Mouse (Mus musculus) heart, embryonic 10.5 days (tissue): ENCODE measurements around the gene Ndufs1. TPM values are rescaled to one million over a fixed set of nuclear protein-coding genes. Genes with fewer than 3 reads are reported as not detected.
"Not testable (repeated sequence)": the region's sequence is repeated elsewhere in the genome, so short reads cannot be mapped to it uniquely, and the experiment has no call there.

ENCODE experiments used
- DNase-seq: peaks from one replicate; pipeline ENCODE4 v3.0.0-alpha.2; 2017; ENCODE audit warnings: low spot score
- H3K27ac ChIP-seq: fragments of 300-500 bp; sonication (generic); 2 replicates; pipeline ENCODE4 v1.5.1; 2016; ENCODE audit warnings: mild to moderate bottlenecking
- H3K27me3 ChIP-seq: fragments of 300-500 bp; sonication (generic); 2 replicates; pipeline ENCODE4 v1.6.1; 2016; ENCODE audit warnings: mild to moderate bottlenecking; ENCODE audit not compliant: poor library complexity, insufficient read depth, severe bottlenecking
- H3K36me3 ChIP-seq: fragments of 300-500 bp; sonication (generic); 2 replicates; pipeline ENCODE4 v1.6.1; 2016; ENCODE audit warnings: mild to moderate bottlenecking, moderate library complexity
- H3K4me1 ChIP-seq: fragments of 300-500 bp; sonication (generic); 2 replicates; pipeline ENCODE4 v1.6.1; 2016; ENCODE audit warnings: mild to moderate bottlenecking
- H3K4me3 ChIP-seq: fragments of 300-500 bp; sonication (generic); 2 replicates; pipeline ENCODE4 v1.5.1; 2016; ENCODE audit warnings: mild to moderate bottlenecking, moderate library complexity
- H3K9me3 ChIP-seq: fragments of 300-500 bp; sonication (generic); 2 replicates; pipeline ENCODE4 v1.6.1; 2016; ENCODE audit warnings: mild to moderate bottlenecking, moderate library complexity
- WGBS: fragments of 180-500 bp; shearing (Covaris S2); methylation state at CpG from one replicate; pipeline ENCODE4 v1.1.7; 2016; 5-methylcytosine and 5-hydroxymethylcytosine counted together
- polyA plus RNA-seq: library from polyadenylated mRNA; unstranded; fragments of >200 nt; fragmentation: Nextera tagmentation; extraction: Ambion mirVana; gene quantifications from 2 replicates; pipeline ENCODE4 v1.2.1, GENCODE M21; 2016

The Ndufs1 gene
- polyA plus RNA-seq, 1 experiment from 2014 or later: 223 TPM

- Histone ChIP-seq H3K36me3 (no peaks in the 10 kb centered on the region), H3K27ac (peak overlapping the region; percentile 44; the same call in 1 of the 2 replicates), H3K4me1 (peaks cover 22% of the 10 kb centered on the region), H3K4me3 (no peak overlapping the region), H3K27me3 (no peaks in the 10 kb centered on the region), H3K9me3 (peaks cover 8% of the 10 kb centered on the region)
- DNase-seq: no peak
- WGBS: 73% methylated on average over 1 of the region's 1 CpGs
Observed at GRCm38 (mm10) chr1:63203471-63203870, 26.8 kb upstream of the Ndufs1 start.

GRCm38 (mm10) chr1:63201672-63202071, 25.0 kb upstream of the Ndufs1 start:
- Histone ChIP-seq H3K4me1 (peaks cover 22% of the 10 kb centered on the region), H3K4me3 (no peak overlapping the region), H3K9me3 (peaks cover 8% of the 10 kb centered on the region), H3K27me3 (no peaks in the 10 kb centered on the region), H3K36me3 (no peaks in the 10 kb centered on the region), H3K27ac (no peak overlapping the region)
- no peak for DNase-seq
- 76% methylated on average over 1 of the region's 1 CpGs for WGBS

DNA sequence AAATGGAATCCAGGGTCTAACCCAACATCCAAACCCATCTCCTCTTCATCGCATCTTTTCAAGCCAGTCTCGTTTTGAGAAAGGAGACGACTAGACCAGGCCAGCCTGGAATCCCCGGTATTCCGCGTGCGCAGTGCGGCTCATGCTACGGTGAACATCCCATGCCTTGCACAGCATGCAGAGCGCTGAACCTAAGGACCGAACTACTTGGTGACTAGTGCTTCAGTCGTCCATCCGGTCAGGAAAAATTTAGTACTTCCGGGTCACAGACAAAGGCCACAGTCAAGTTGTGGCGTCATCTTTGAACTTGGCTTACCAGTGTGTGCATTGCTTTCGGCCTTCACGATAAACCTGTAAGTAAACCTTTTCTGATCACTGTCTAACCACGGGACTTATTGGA, 23.7 kb upstream of the Ndufs1 start:
- DNase-seq: no peak
- Histone ChIP-seq H3K4me3 (no peak overlapping the region), H3K9me3 (peaks cover 8% of the 10 kb centered on the region), H3K27me3 (no peaks in the 10 kb centered on the region), H3K4me1 (peaks cover 22% of the 10 kb centered on the region), H3K27ac (no peak overlapping the region), H3K36me3 (no peaks in the 10 kb centered on the region)
- WGBS: 90% methylated on average over 18 of the region's 18 CpGs

- Histone ChIP-seq H3K9me3 (peaks cover 8% of the 10 kb centered on the region), H3K4me1 (peaks cover 13% of the 10 kb centered on the region), H3K27me3 (no peaks in the 10 kb centered on the region), H3K4me3 (no peak overlapping the region), H3K27ac (no peak overlapping the region), H3K36me3 (no peaks in the 10 kb centered on the region)
- WGBS: 92% methylated on average over 6 of the region's 6 CpGs
- no peak for DNase-seq
Observed at GRCm38 (mm10) chr1:63199387-63199786, 22.8 kb upstream of the Ndufs1 start.

DNA sequence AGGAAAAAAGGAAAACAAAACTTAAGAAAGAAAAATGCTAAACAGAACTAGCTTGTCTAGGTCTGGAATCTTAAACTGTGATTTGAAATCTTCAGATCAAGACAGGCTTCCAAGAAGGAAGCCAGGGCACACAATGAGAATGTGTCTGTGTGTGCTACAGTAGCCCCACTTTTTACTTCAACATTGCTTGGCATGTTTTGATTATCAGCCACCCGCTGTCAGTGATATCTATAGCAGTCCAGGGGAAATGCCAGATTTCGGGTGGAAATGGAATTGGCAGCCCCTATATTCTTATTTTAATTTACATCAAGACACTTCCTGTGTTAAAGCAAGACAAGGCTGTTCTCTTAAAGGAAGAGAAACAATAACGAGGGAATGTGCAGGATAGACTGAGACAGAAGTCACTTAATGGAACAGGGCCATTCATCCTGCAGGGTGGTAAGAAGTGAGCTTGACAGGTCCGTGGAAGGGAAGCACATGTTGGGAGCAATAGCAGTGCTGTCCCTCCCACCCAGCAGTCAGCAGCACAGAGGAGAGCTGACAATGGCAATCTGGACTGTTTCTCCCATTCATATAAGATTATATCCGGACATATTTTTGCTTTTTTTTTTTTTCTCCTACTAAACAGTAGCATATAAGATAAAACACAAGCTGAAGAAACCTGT, 19.3 kb upstream of the Ndufs1 start:
- H3K9me3 ChIP-seq: peaks cover 8% of the 10 kb centered on the region
- H3K4me1 ChIP-seq: peaks cover 6% of the 10 kb centered on the region; the same call in 1 of the 2 replicates
- 48% methylated on average over 5 of the region's 5 CpGs for WGBS
- no peak for DNase-seq
- no peak overlapping the region for H3K27ac ChIP-seq
- H3K4me3 ChIP-seq: no peak overlapping the region
- no peaks in the 10 kb centered on the region for H3K36me3 ChIP-seq
- H3K27me3 ChIP-seq: no peaks in the 10 kb centered on the region

- 76% methylated on average over 11 of the region's 11 CpGs for WGBS
- peaks cover 6% of the 10 kb centered on the region; the same call in 1 of the 2 replicates for H3K4me1 ChIP-seq
- H3K27me3 ChIP-seq: no peaks in the 10 kb centered on the region
- no peaks in the 10 kb centered on the region for H3K9me3 ChIP-seq
- no peak for DNase-seq
- H3K4me3 ChIP-seq: no peak overlapping the region
- no peaks in the 10 kb centered on the region for H3K36me3 ChIP-seq
- no peak overlapping the region; the same call in 1 of the 2 replicates for H3K27ac ChIP-seq
Observed at GRCm38 (mm10) chr1:63192306-63193065, 15.9 kb upstream of the Ndufs1 start.

DNA sequence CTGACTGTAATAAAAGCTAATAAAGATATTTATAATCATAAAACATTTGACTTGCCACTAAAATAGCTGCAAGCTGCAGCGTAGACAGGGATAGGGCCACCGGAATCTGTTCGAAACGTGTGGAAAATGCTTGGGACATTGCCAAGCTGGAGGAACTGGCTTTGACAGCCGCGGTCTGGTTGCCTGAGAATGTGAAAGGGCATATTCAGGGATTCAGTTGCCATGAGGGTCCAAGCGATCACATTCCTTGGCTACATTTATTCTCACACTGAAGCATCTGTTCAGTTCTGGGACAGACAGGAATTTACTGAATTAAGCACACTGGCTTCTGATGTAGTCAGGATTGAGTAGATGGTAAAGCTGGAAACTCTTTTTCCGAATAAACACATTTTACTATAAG, 14.2 kb upstream of the Ndufs1 start:
- H3K27ac ChIP-seq: no peak overlapping the region
- DNase-seq: no peak

DNA sequence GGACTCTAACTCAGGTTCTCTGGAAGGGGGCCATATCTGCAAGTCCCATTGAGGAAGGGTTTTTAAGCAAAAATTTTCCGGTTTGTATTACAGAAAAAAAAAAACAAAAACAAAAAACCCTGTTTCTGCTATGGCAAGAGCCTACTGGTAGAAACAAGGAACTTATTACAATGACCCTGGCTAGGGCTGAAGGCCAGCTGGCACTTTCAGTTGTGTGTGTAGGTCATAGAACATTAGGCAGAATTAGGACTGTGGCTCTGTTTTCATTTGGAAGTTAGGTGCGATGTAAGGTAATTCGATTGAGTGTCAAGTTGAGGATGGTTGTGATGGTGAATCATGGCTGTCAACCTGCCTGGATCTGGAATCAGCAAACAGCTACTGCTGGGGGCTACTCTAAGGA, 11.9 kb upstream of the Ndufs1 start:
- 80% methylated on average over 3 of the region's 3 CpGs for WGBS
- H3K27ac ChIP-seq: no peak overlapping the region
- no peaks in the 10 kb centered on the region for H3K9me3 ChIP-seq
- H3K36me3 ChIP-seq: no peaks in the 10 kb centered on the region
- no peak for DNase-seq
- H3K4me3 ChIP-seq: no peak overlapping the region
- peaks cover 6% of the 10 kb centered on the region; the same call in 1 of the 2 replicates for H3K4me1 ChIP-seq
- no peaks in the 10 kb centered on the region for H3K27me3 ChIP-seq

More for the DNA sequence above, 14.2 kb upstream of the Ndufs1 start:
- Histone ChIP-seq H3K4me1 (peaks cover 6% of the 10 kb centered on the region; the same call in 1 of the 2 replicates), H3K4me3 (no peak overlapping the region), H3K36me3 (no peaks in the 10 kb centered on the region), H3K9me3 (no peaks in the 10 kb centered on the region), H3K27me3 (no peaks in the 10 kb centered on the region)
- WGBS: 78% methylated on average over 8 of the region's 8 CpGs

DNA sequence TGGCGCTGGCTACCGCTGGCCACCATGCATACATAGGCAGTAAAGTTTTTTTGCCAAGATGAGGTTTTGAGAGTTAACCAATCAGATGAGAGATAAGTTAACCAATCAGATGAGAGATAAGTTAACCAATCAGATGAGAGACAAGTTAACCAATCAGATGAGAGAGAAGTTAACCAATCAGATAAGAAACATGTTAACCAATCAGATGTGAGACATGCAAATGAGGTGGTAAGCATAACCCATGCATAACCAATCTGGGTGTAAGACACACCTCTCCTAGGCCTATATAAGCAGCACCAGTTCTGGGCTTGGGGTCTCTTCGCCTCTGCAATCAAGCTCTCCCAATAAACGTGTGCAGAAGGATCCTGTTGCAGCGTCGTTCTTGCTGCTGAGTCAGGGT, 8.8 kb upstream of the Ndufs1 start:
- not testable (repeated sequence) for H3K36me3 ChIP-seq, H3K9me3 ChIP-seq, H3K27me3 ChIP-seq, H3K4me3 ChIP-seq, H3K27ac ChIP-seq, H3K4me1 ChIP-seq, DNase-seq
- WGBS: 90% methylated on average over 6 of the region's 6 CpGs

DNA sequence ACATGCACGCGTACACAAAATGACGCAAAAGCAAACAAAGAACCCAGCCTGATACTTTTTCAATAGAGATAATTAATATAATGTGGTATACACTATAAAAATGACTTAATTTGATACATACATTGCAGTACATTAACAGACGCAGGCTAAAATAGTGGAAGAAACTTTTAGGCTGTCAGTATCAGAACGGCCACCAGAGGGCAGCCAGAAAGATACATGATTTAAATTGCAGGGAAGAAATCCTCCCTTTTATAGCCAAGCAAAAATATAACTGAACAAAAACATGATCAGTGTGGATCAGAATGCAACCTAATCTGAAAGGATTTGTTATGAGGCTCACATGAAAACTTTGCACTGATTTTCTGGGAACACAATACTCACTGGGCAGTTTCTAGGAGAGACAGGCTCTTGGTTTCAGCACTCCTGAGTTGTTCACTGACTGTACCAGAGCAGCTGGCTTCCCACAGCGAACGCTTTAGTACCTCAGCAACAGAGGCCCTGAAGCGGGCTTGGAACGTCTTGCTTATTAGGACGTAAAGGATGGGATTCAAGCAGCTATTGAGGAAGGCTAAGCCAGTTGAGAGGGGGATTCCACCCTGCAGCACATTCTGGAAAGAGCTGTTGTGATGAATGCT, 6.1 kb upstream of the Ndufs1 start:
- WGBS: 56% methylated on average over 10 of the region's 10 CpGs
- Histone ChIP-seq H3K36me3 (peaks cover 25% of the 10 kb centered on the region), H3K4me1 (peaks cover 6% of the 10 kb centered on the region; the same call in 1 of the 2 replicates), H3K27me3 (no peaks in the 10 kb centered on the region), H3K4me3 (no peak overlapping the region), H3K9me3 (no peaks in the 10 kb centered on the region), H3K27ac (no peak overlapping the region)
- no peak for DNase-seq

- peaks cover 25% of the 10 kb centered on the region for H3K36me3 ChIP-seq
- no peak for DNase-seq
Observed at GRCm38 (mm10) chr1:63182212-63182611, 5.6 kb upstream of the Ndufs1 start.

DNA sequence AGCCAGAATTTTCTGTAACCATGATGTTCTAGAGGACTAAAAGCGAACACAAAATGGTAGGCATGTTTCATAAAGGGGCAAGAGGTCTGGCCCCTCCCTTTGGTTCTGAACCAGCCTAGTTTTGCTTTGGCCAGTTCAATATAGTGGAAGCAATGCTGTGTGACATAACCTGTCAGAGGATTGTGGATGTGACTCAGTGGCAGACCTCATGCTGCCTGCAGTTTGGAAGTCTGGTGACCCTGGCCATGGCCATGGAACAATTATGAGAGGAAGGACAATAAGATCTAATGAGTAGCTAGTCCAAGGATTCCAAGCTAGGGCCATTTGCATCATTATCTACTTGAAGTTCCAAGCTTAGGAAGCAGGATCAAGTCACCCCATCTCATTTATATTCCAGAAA, 4.8 kb upstream of the Ndufs1 start:
- Histone ChIP-seq H3K36me3 (peaks cover 25% of the 10 kb centered on the region), H3K9me3 (no peaks in the 10 kb centered on the region), H3K4me1 (peaks cover 8% of the 10 kb centered on the region; the same call in 1 of the 2 replicates), H3K4me3 (no peak overlapping the region), H3K27ac (no peak overlapping the region), H3K27me3 (no peaks in the 10 kb centered on the region)
- 94% methylated on average over 1 of the region's 1 CpGs for WGBS
- no peak for DNase-seq

More at GRCm38 (mm10) chr1:63182212-63182611, 5.6 kb upstream of the Ndufs1 start:
- no peak overlapping the region for H3K4me3 ChIP-seq
- H3K27me3 ChIP-seq: no peaks in the 10 kb centered on the region
- no peak overlapping the region for H3K27ac ChIP-seq
- WGBS: 81% methylated on average over 5 of the region's 5 CpGs
- H3K9me3 ChIP-seq: no peaks in the 10 kb centered on the region
- peaks cover 8% of the 10 kb centered on the region; the same call in 1 of the 2 replicates for H3K4me1 ChIP-seq

GRCm38 (mm10) chr1:63181019-63181418, 4.4 kb upstream of the Ndufs1 start:
- Histone ChIP-seq H3K36me3 (peaks cover 25% of the 10 kb centered on the region), H3K27ac (no peak overlapping the region), H3K4me1 (peaks cover 8% of the 10 kb centered on the region; the same call in 1 of the 2 replicates), H3K9me3 (no peaks in the 10 kb centered on the region), H3K4me3 (no peak overlapping the region), H3K27me3 (no peaks in the 10 kb centered on the region)
- DNase-seq: peak; percentile 95
- 10% methylated on average over 3 of the region's 3 CpGs for WGBS
